Mouse (Mus musculus) erythroblast, embryonic 14.5 days (primary cell): Measurements from ENCODE around the gene Anapc7.

Experiments
- GATA1 ChIP-seq: IDR thresholded peaks from 2 replicates; pipeline ENCODE4 v1.6.1; 2012; ENCODE audit warnings: low read length, inconsistent platforms, mixed read lengths
- TAL1 ChIP-seq: IDR thresholded peaks from 3 replicates; pipeline ENCODE4 v1.6.1; 2012; ENCODE audit warnings: low read length, inconsistent platforms, mixed read lengths

GRCm38 (mm10) chr5:122393887-122394286 is 27.6 kb upstream of the Anapc7 start:
- TF ChIP-seq TAL1 = no peak
- no peak for TF ChIP-seq GATA1
